Mouse (Mus musculus) embryonic facial prominence, embryonic 12.5 days (tissue): Measurements from ENCODE around the gene Tbc1d8. TPM values are rescaled to one million over a fixed set of nuclear protein-coding genes. Genes with fewer than 3 reads are reported as not detected.

ENCODE experiments used
- ATAC-seq: fragments of 200-750 bp; cut with Nextera tagmentation; 2 replicates; pipeline ENCODE4 v1.8.0; 2017; ENCODE audit not compliant: insufficient number of reproducible peaks, insufficient read depth, low FRiP score, low TSS enrichment
- H3K27ac ChIP-seq: fragments of 300-500 bp; sonication (generic); 2 replicates; pipeline ENCODE4 v1.5.1; 2016; ENCODE audit warnings: mild to moderate bottlenecking
- H3K27me3 ChIP-seq: fragments of 300-500 bp; sonication (generic); 2 replicates; pipeline ENCODE4 v1.6.1; 2016; ENCODE audit warnings: mild to moderate bottlenecking, moderate library complexity
- H3K36me3 ChIP-seq: fragments of 300-500 bp; sonication (generic); 2 replicates; pipeline ENCODE4 v1.6.1; 2016; ENCODE audit warnings: mild to moderate bottlenecking
- H3K4me1 ChIP-seq: fragments of 300-500 bp; sonication (generic); 2 replicates; pipeline ENCODE4 v1.6.1; 2016
- H3K4me2 ChIP-seq: fragments of 300-500 bp; sonication (generic); replicated peaks from 2 replicates; pipeline ENCODE4 v1.6.1; 2016; ENCODE audit warnings: mild to moderate bottlenecking, moderate library complexity
- H3K4me3 ChIP-seq: fragments of 300-500 bp; sonication (generic); 2 replicates; pipeline ENCODE4 v1.5.1; 2016; ENCODE audit warnings: mild to moderate bottlenecking
- H3K9ac ChIP-seq: fragments of 300-500 bp; sonication (generic); 2 replicates; pipeline ENCODE4 v1.6.1; 2016; ENCODE audit warnings: mild to moderate bottlenecking, moderate library complexity
- H3K9me3 ChIP-seq: fragments of 300-500 bp; sonication (generic); 2 replicates; pipeline ENCODE4 v1.6.1; 2016; ENCODE audit warnings: mild to moderate bottlenecking, moderate library complexity
- WGBS: fragments of 180-500 bp; shearing (Covaris S2); methylation state at CpG from one replicate; pipeline ENCODE4 v1.1.7; 2016; 5-methylcytosine and 5-hydroxymethylcytosine counted together
- polyA plus RNA-seq: library from polyadenylated mRNA; unstranded; fragments of >200 nt; fragmentation: Nextera tagmentation; extraction: Ambion mirVana; gene quantifications from 2 replicates; pipeline ENCODE4 v1.2.1, GENCODE M21; 2016

Gene Tbc1d8
- polyA plus RNA-seq, 1 experiment from 2014 or later: 9.4 TPM

GRCm38 (mm10) chr1:39344981-39345600 lies 133.5 kb downstream of the Tbc1d8 start:
- Histone ChIP-seq H3K9ac (no peak overlapping the region), H3K9me3 (no peaks in the 10 kb centered on the region), H3K36me3 (no peaks in the 10 kb centered on the region), H3K4me2 (no peak overlapping the region), H3K27me3 (peaks cover 14% of the 10 kb centered on the region; the same call in 1 of the 2 replicates), H3K4me3 (no peak overlapping the region), H3K4me1 (no peaks in the 10 kb centered on the region), H3K27ac (no peak overlapping the region)
- 61% methylated on average over 21 of the region's 21 CpGs for whole genome bisulfite sequencing
- ATAC-seq: no peak

GRCm38 (mm10) chr1:39343242-39343641 lies 135.3 kb downstream of the Tbc1d8 start:
- peaks cover 18% of the 10 kb centered on the region; the same call in 1 of the 2 replicates for H3K27me3 ChIP-seq
- no peak for ATAC-seq
- H3K4me1 ChIP-seq: no peaks in the 10 kb centered on the region
- H3K4me2 ChIP-seq: no peak overlapping the region
- no peaks in the 10 kb centered on the region for H3K36me3 ChIP-seq
- no peaks in the 10 kb centered on the region for H3K9me3 ChIP-seq
- WGBS: 74% methylated on average over 5 of the region's 5 CpGs
- no peak overlapping the region for H3K9ac ChIP-seq
- H3K27ac ChIP-seq: no peak overlapping the region
- H3K4me3 ChIP-seq: no peak overlapping the region

- H3K4me1 ChIP-seq: no peaks in the 10 kb centered on the region
- WGBS: 93% methylated on average over 4 of the region's 4 CpGs
- no peak overlapping the region for H3K27ac ChIP-seq
- H3K27me3 ChIP-seq: peaks cover 18% of the 10 kb centered on the region; the same call in 1 of the 2 replicates
- no peak for ATAC-seq
- no peak overlapping the region for H3K4me2 ChIP-seq
- H3K4me3 ChIP-seq: no peak overlapping the region
- no peaks in the 10 kb centered on the region for H3K36me3 ChIP-seq
- no peak overlapping the region for H3K9ac ChIP-seq
- no peaks in the 10 kb centered on the region for H3K9me3 ChIP-seq
Observed at GRCm38 (mm10) chr1:39341807-39342206, 136.7 kb downstream of the Tbc1d8 start.

GRCm38 (mm10) chr1:39340647-39341046 lies 137.9 kb downstream of the Tbc1d8 start:
- no peak overlapping the region for H3K4me2 ChIP-seq
- peaks cover 20% of the 10 kb centered on the region for H3K27me3 ChIP-seq
- H3K4me3 ChIP-seq: no peak overlapping the region
- peaks cover 4% of the 10 kb centered on the region for H3K4me1 ChIP-seq
- H3K9me3 ChIP-seq: no peaks in the 10 kb centered on the region
- no peaks in the 10 kb centered on the region for H3K36me3 ChIP-seq
- H3K9ac ChIP-seq: no peak overlapping the region
- 24% methylated on average over 8 of the region's 8 CpGs for WGBS
- no peak overlapping the region for H3K27ac ChIP-seq
- ATAC-seq: no peak

GRCm38 (mm10) chr1:39340156-39340555 lies 138.4 kb downstream of the Tbc1d8 start:
- 80% methylated on average over 6 of the region's 6 CpGs for WGBS
- ATAC-seq: no peak
- no peak overlapping the region for H3K4me2 ChIP-seq
- H3K9ac ChIP-seq: no peak overlapping the region
- H3K9me3 ChIP-seq: no peaks in the 10 kb centered on the region
- H3K27me3 ChIP-seq: peaks cover 24% of the 10 kb centered on the region
- H3K4me1 ChIP-seq: peaks cover 8% of the 10 kb centered on the region
- H3K36me3 ChIP-seq: no peaks in the 10 kb centered on the region
- H3K27ac ChIP-seq: no peak overlapping the region
- no peak overlapping the region for H3K4me3 ChIP-seq

- Histone ChIP-seq H3K4me2 (no peak overlapping the region), H3K27ac (no peak overlapping the region), H3K27me3 (peaks cover 25% of the 10 kb centered on the region), H3K4me1 (peaks cover 8% of the 10 kb centered on the region), H3K36me3 (no peaks in the 10 kb centered on the region), H3K9me3 (no peaks in the 10 kb centered on the region), H3K9ac (no peak overlapping the region), H3K4me3 (no peak overlapping the region)
- ATAC-seq: no peak
- WGBS: 44% methylated on average over 5 of the region's 5 CpGs
Observed at GRCm38 (mm10) chr1:39339455-39339854, 139.1 kb downstream of the Tbc1d8 start.

GRCm38 (mm10) chr1:39338831-39339230 lies 139.7 kb downstream of the Tbc1d8 start:
- WGBS: 76% methylated on average over 10 of the region's 10 CpGs
- H3K36me3 ChIP-seq: no peaks in the 10 kb centered on the region
- no peak overlapping the region for H3K9ac ChIP-seq
- no peaks in the 10 kb centered on the region for H3K9me3 ChIP-seq
- no peak overlapping the region for H3K27ac ChIP-seq
- ATAC-seq: no peak
- H3K4me2 ChIP-seq: no peak overlapping the region
- no peak overlapping the region for H3K4me3 ChIP-seq
- peaks cover 8% of the 10 kb centered on the region for H3K4me1 ChIP-seq
- H3K27me3 ChIP-seq: peaks cover 25% of the 10 kb centered on the region

- ATAC-seq: no peak
- H3K36me3 ChIP-seq: no peaks in the 10 kb centered on the region
- no peak overlapping the region for H3K4me2 ChIP-seq
- H3K27ac ChIP-seq: no peak overlapping the region
- WGBS: 79% methylated on average over 8 of the region's 8 CpGs
- peaks cover 8% of the 10 kb centered on the region for H3K4me1 ChIP-seq
- H3K9me3 ChIP-seq: no peaks in the 10 kb centered on the region
- H3K4me3 ChIP-seq: no peak overlapping the region
- H3K27me3 ChIP-seq: peaks cover 25% of the 10 kb centered on the region
- no peak overlapping the region for H3K9ac ChIP-seq
Observed at GRCm38 (mm10) chr1:39336788-39337187, 141.8 kb downstream of the Tbc1d8 start.

- 0 out of 2 replicates have a peak overlapping the region, but pooled peaks have one; percentile 5 for H3K4me2 ChIP-seq
- 20% methylated on average over 15 of the region's 15 CpGs for WGBS
- H3K9me3 ChIP-seq: no peaks in the 10 kb centered on the region
- no peak for ATAC-seq
- H3K36me3 ChIP-seq: no peaks in the 10 kb centered on the region
- no peak overlapping the region for H3K27ac ChIP-seq
- peaks cover 8% of the 10 kb centered on the region for H3K4me1 ChIP-seq
- peaks cover 21% of the 10 kb centered on the region for H3K27me3 ChIP-seq
- no peak overlapping the region for H3K4me3 ChIP-seq
- no peak overlapping the region for H3K9ac ChIP-seq
Observed at GRCm38 (mm10) chr1:39335561-39336196, 142.9 kb downstream of the Tbc1d8 start.

- ATAC-seq: no peak
- WGBS: 87% methylated on average over 4 of the region's 4 CpGs
- no peak overlapping the region for H3K9ac ChIP-seq
Observed at GRCm38 (mm10) chr1:39332456-39332855, 146.1 kb downstream of the Tbc1d8 start.

GRCm38 (mm10) chr1:39330857-39331594 lies 147.5 kb downstream of the Tbc1d8 start:
- ATAC-seq: no peak
- 86% methylated on average over 7 of the region's 7 CpGs for WGBS
- H3K9ac ChIP-seq: no peak overlapping the region

More at GRCm38 (mm10) chr1:39332456-39332855, 146.1 kb downstream of the Tbc1d8 start:
- Histone ChIP-seq H3K4me3 (no peak overlapping the region), H3K4me2 (no peak overlapping the region), H3K9me3 (no peaks in the 10 kb centered on the region), H3K36me3 (no peaks in the 10 kb centered on the region), H3K27me3 (peaks cover 18% of the 10 kb centered on the region), H3K27ac (no peak overlapping the region), H3K4me1 (peaks cover 9% of the 10 kb centered on the region)

GRCm38 (mm10) chr1:39327546-39327945 lies 151.0 kb downstream of the Tbc1d8 start:
- Histone ChIP-seq H3K27me3 (no peaks in the 10 kb centered on the region), H3K4me2 (no peak overlapping the region), H3K4me3 (no peak overlapping the region), H3K27ac (no peak overlapping the region), H3K4me1 (0 out of 2 replicates have a peak, but pooled peaks cover 2% of the 10 kb centered on the region), H3K9ac (no peak overlapping the region), H3K36me3 (no peaks in the 10 kb centered on the region), H3K9me3 (no peaks in the 10 kb centered on the region)
- ATAC-seq: no peak
- 78% methylated on average over 7 of the region's 7 CpGs for WGBS

More at GRCm38 (mm10) chr1:39330857-39331594, 147.5 kb downstream of the Tbc1d8 start:
- Histone ChIP-seq H3K4me3 (no peak overlapping the region), H3K36me3 (no peaks in the 10 kb centered on the region), H3K4me2 (no peak overlapping the region), H3K9me3 (no peaks in the 10 kb centered on the region), H3K27ac (no peak overlapping the region), H3K27me3 (peaks cover 14% of the 10 kb centered on the region), H3K4me1 (peaks cover 9% of the 10 kb centered on the region)
